Mouse (Mus musculus) bone marrow macrophage, adult 2 months (primary cell): ENCODE measurements around the gene Flna.

Experiments
- CTCF ChIP-seq: IDR thresholded peaks from 2 replicates; pipeline ENCODE4 v1.5.1; 2012; ENCODE audit warnings: low read depth, mild to moderate bottlenecking, low read length, moderate library complexity
- POLR2A ChIP-seq: IDR thresholded peaks from 2 replicates; pipeline ENCODE4 v1.6.1; 2012; ENCODE audit warnings: mild to moderate bottlenecking, low read depth, low read length, borderline replicate concordance

- TF ChIP-seq CTCF (no peak), POLR2A (no peak)
Observed at GRCm38 (mm10) chrX:74293431-74293830, 43.8 kb upstream of the Flna start.
